Mouse (Mus musculus): Measurements from ENCODE around the gene Phykpl.
A peak's percentile ranks its signal among the peaks of the same experiment; 100 is the strongest.
"Not testable (repeated sequence)": the region's sequence is repeated elsewhere in the genome, so short reads cannot be mapped to it uniquely, and the experiment has no call there.

Phykpl gene

DNA sequence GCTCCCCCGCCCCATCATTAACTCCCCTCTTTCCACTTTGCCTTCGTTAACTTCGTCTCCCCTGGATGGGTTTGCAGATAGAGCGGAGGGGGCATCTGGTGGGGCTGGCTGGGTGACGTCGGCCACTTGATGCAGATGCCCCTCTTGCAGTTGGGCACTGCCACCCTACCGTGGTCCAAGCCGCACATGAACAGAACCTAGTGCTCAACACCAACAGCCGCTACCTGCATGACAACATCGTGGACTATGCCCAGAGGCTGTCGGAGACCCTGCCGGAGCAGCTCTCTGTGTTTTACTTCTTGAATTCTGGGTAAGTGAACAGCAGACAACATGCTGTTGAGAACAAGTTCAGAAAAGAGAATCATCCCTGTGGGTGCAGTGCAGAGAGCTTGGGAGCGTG is 1.9 kb downstream of the Phykpl start:
- DNase-seq (ENCODE audit: low spot score): no peak

GRCm38 (mm10) chr11:51587059-51587458 is 2.5 kb downstream of the Phykpl start:
- DNase-seq (ENCODE audit: low spot score): no peak

DNA sequence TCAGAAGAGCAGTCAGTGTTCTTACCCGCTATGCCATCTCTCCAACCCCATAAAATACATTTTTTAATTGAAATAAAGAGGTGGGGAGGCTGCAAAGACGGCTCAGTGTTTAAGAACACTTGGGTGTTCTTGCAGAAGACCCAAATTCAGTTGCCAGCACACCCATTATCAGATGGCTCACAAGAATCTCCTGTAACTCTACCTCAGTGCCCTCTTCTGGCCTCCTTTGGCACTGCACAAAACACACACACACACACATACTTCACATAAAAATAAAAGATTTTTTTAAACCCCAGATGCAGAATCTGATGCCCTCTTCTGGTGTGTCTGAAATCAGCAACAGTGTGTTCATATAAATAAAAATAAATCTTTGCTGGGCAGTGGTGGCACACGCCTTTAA is 4.3 kb downstream of the Phykpl start:
- no peak for DNase-seq (ENCODE audit: low spot score)

- no peak for DNase-seq (ENCODE audit: low spot score)
Observed at GRCm38 (mm10) chr11:51590002-51590401, 5.4 kb downstream of the Phykpl start.

GRCm38 (mm10) chr11:51591168-51591567 is 6.6 kb downstream of the Phykpl start:
- no peak for DNase-seq (ENCODE audit: low spot score)

GRCm38 (mm10) chr11:51591915-51592314 is 7.4 kb downstream of the Phykpl start:
- no peak for DNase-seq (ENCODE audit: low spot score)

GRCm38 (mm10) chr11:51593368-51593767 is 8.8 kb downstream of the Phykpl start:
- DNase-seq (ENCODE audit: low spot score): no peak

DNA sequence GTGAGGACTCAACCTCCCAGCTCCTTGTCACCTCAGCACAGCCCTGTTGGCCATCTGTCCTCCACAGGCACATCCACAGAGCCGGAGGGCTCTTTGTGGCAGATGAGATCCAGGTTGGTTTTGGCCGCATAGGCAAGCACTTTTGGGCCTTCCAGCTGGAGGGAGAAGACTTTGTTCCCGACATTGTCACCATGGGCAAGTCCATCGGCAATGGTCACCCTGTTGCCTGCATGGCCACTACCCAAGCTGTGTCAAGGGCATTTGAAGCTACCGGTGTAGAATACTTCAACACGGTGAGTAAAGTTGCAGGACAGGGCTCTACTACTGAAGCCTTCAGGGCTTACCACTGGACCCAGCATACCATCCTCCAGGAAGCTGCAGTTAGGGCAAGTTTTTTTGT is 9.3 kb downstream of the Phykpl start:
- DNase-seq (ENCODE audit: low spot score): no peak

DNA sequence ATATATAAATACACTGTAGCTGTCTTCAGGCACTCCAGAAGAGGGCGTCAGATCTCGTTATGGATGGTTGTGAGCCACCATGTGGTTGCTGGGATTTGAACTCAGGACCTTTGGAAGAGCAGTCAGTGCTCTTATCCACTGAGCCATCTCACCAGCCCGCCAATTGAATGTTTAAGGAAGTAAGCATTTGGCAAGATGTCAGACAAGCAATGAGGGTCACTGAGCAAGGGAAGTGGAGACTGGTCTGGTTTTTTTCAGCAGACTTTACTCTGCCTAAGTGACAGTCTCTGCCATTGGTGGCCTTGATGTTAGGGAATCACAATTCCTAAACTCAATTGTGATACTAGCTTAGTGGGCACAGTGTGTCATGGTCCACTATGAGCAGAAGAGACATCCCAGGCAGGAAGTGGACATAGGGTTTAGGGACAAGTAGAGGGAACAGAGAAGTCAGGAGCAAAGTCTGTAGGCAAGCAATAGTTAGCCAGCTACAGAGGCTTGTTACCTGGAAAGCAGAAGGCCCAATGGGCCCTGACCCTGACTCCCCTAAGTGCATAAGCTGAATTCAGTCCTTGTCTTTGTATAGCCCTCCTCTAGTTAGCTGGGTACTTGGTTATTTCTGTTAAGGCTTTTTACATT is 10.3 kb downstream of the Phykpl start:
- no peak for DNase-seq (ENCODE audit: low spot score)

DNA sequence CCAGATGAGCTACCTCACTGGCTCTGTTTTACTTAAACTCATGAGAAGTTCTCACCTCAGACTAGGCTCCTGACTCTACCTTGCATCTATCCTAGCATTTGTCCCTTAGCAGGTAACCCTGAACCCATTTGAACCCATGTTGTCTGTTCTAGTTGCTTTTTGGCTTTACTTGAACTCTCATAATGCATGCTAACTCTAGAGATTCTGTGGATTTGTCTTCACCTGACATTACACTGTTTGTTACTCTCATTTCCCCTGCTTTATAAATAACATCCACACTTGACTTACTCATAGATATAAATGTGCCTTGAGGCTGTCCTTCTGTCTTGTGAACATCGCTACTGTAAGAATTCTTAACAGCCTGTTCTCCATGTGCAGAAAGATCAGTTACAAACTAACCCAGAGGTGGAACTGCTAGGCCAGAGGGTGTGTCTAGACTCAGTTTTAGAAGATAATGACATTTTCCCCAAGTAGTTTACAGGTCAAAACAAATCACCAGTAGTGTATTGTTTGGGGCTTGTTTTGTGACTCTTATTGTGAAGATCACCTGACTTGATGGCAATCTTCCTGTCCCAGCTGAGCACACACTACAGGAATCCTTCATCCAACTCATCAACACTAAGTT is 11.0 kb downstream of the Phykpl start:
- DNase-seq (ENCODE audit: low spot score): no peak

- no peak for DNase-seq (ENCODE audit: low spot score)
Observed at GRCm38 (mm10) chr11:51597553-51597952, 13.0 kb downstream of the Phykpl start.

DNA sequence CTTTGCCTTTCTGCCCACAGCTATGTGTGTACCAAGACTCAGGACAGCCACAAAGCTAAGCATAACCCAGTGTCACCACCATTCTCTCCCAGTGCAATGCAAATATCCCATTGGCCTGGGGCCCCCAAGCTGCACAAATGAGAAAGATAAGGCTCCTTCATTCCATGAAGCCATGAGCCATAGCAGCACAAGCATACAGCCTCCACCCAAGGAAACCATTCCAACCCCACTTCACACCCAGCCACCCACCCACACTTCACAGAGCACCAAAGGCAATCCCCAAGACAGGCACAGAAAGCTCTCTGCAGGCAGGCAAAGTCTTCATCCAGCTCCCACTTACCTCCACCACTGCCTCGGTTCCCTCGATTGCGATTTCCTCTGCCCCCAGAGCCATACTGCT is 17.7 kb downstream of the Phykpl start:
- DNase-seq (ENCODE audit: low spot score): no peak

DNA sequence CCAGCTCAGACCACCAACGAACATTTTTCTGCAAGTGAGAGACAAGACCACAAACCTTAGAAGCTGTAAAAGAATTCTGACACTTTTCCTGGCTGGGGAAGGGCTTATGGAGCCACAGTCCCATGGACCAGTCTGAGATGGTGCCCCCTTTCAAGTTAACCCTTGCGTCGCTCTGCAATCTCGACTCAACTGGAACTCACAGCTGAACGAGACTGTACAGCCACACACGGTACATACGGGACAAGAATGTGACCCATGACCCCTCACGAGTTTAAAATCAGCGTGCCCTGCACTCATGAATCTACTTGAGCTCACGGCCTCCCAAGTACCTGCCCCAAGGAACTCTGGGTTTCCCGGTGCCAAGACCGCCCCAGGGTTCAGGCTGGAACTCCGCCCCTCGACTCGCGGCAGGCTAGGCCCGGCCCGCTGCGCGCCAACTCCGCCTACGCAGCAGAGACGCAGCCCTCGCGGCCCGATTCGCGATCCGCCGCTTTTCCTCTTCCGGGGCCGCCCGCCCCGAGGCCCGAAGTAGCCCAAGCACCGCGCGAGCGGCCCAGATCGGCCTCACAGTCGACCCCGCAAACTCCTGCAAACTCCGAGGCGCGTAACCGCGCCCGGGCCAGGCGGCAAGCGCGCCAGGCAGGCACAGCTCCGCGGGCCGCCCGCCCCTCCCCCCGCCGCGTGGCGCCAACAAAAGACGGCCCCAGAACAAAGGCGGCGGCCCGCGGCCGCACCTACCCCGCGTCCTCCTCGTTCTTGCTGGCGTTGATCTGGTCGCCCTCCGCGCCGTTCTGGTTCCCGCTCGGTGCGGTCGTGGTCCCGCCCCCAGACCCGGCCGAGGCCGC is 21.3 kb downstream of the Phykpl start:
- peak; percentile 90 for DNase-seq (ENCODE audit: low spot score)

- peak; percentile 94 for DNase-seq (ENCODE audit: low spot score)
Observed at GRCm38 (mm10) chr11:51606447-51607095, 22.0 kb downstream of the Phykpl start, which contains the start of gene Hnrnpab. TSS of gene Hnrnpab (minus strand) at chr11:51606847.

- DNase-seq (ENCODE audit: low spot score): no peak
Observed at GRCm38 (mm10) chr11:51607096-51607738, 22.7 kb downstream of the Phykpl start.

DNA sequence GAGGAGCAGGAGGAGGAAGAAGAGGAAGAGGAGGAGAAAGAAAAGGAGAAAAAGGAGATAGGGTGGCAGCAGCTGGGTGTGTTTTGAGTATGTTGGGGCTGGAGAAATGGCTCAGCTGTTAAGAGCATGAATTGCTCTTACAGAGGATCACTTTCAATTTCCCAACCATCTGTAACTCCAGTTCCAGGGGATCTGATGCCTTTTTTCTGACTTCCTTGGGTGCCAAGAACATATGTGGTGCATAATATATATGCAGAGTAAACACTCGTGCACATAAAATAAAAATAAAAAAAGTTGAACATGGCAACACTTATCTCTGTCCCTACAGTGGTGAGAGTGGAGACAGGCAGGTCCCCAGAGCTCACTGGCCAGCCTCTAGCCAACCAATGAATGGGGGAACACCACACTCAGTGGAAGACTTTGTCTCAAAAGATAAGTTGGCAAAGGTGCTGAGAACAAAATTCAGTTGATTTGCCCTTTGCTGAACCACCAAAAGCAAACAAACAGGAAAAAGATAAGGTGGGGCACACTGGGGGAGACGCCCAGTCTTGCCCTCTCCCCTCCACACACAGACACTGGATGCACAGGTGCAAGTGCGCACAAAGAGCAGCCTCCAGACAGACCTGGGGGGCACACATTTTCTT is 24.8 kb downstream of the Phykpl start:
- DNase-seq (ENCODE audit: low spot score): no peak

GRCm38 (mm10) chr11:51609940-51610339 is 25.4 kb downstream of the Phykpl start:
- not testable (repeated sequence) for DNase-seq (ENCODE audit: low spot score)

DNA sequence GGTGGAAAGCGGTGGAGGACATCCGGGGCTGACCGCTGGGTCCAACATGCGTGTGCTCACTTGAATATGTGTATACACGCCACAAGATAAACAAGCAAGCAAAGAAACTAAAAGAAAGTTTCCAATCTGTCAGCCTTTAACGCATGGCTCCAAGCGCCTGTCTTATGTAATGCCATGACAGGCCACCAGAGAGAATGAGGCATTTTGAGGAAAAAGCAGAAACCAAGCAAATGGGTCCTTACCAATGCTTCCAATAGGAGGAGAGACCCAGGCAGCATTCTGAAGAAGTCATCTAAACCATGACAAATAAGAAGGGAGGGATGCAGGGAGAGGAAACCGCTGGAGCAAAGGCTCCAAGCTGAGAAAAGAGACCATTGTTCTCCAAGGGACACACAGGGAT is 29.7 kb downstream of the Phykpl start:
- DNase-seq (ENCODE audit: low spot score): no peak

GRCm38 (mm10) chr11:51615129-51615528 is 30.6 kb downstream of the Phykpl start:
- no peak for DNase-seq (ENCODE audit: low spot score)

DNA sequence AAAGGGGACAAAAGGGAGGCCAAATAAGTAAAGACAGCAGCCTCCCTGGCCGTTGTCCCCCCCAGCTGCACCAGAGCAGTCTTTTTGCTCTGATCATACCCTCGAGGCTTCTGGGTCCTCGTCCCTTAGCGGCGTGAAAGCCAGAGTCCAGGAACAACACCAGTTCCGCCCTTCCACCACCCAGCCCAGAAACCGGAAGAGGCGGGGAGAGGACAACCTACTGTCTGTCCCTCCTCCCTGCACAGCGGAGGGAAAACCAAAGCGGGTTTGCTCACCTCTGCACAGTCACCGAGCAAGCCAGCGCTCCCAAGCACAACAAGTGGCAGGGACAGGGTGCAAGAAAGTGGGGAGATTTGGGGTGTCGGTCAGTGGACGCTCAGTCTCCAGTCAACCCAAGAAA is 31.0 kb downstream of the Phykpl start:
- DNase-seq (ENCODE audit: low spot score): peak; percentile 75

DNA sequence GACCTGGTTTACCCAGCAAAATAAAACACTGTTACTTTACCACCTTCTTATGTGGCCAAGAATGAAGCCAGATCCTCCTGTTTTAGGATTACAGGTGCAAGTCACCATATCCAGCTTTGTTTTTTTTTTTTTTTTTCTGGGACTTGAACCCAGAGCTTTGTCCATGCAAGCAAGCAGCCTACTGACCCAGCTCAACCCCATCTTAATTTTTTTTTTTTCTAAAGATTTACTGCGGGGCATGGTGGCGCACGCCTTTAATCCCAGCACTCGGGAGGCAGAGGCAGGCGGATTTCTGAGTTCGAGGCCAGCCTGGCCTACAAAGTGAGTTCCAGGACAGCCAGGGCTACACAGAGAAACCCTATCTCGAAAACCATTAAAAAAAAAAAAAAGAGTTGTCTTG is 31.6 kb downstream of the Phykpl start:
- not testable (repeated sequence) for DNase-seq (ENCODE audit: low spot score)

DNA sequence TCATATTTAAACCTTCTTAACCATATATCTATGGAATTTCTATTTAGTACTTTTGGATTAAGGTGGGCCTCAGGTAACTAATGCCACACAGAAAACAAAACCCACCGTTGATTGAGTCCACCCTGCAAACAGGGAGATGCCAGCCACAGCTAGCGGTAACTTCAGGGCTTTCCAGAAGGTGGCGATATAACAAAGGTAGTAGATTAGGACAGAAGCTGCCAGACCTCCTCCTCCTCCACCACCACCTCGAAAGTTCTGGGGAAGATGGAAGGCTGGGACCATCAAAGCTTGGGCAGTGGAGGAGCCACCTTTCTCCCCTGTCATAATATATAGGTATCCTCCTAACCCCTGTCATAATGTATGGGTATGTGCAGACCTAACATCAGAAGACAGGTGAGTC is 33.1 kb downstream of the Phykpl start:
- no peak for DNase-seq (ENCODE audit: low spot score)

Data from ovary, postnatal 36 days (tissue).